Mouse (Mus musculus): ENCODE data around the gene Tnrc6b. TPM values are rescaled to one million over a fixed set of nuclear protein-coding genes. Genes with fewer than 3 reads are reported as not detected.
"Not testable (repeated sequence)": the region's sequence is repeated elsewhere in the genome, so short reads cannot be mapped to it uniquely, and the experiment has no call there.

Tnrc6b gene
- polyA plus RNA-seq, 1 experiment from 2014 or later: 23.2 TPM

DNA sequence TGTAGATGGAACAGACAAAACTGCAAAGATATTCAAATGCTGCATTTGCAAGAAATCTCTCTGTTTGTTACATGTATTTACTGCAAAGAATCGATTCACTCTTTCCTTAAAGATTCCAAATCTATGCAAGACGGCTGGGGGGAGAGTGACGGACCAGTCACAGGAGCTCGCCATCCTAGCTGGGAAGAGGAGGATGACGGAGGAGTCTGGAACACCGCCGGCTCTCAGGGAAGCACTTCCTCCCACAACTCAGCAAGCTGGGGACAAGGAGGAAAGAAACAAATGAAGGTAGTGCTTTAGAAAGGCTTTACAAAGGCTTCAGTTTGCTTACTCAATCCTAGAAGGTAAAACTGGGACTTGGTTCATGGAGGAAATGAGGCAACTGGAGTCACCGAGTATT is 173.0 kb downstream of the Tnrc6b start:
- Histone ChIP-seq H3K36me3 (ENCODE audit: control insufficient read depth, insufficient read depth, low read length) (peaks cover 80% of the 10 kb centered on the region), H3K9me3 (ENCODE audit: control insufficient read depth, low read length) (no peaks in the 10 kb centered on the region), H3K27ac (ENCODE audit: low read depth, low read length) (no peak overlapping the region), H3K27me3 (ENCODE audit: control insufficient read depth, insufficient read depth, low read length) (no peaks in the 10 kb centered on the region), H3K4me2 (replicated peaks; ENCODE audit: low read depth, low read length) (no peak overlapping the region), H3K4me3 (ENCODE audit: low read length) (no peak overlapping the region), H3K9ac (ENCODE audit: low read depth, low read length) (no peak overlapping the region), H3K4me1 (ENCODE audit: control insufficient read depth, insufficient read depth, low read length) (no peaks in the 10 kb centered on the region)
- ATAC-seq (ENCODE audit: low FRiP score, low TSS enrichment): no peak
- 91% methylated on average over 8 of the region's 8 CpGs for WGBS

DNA sequence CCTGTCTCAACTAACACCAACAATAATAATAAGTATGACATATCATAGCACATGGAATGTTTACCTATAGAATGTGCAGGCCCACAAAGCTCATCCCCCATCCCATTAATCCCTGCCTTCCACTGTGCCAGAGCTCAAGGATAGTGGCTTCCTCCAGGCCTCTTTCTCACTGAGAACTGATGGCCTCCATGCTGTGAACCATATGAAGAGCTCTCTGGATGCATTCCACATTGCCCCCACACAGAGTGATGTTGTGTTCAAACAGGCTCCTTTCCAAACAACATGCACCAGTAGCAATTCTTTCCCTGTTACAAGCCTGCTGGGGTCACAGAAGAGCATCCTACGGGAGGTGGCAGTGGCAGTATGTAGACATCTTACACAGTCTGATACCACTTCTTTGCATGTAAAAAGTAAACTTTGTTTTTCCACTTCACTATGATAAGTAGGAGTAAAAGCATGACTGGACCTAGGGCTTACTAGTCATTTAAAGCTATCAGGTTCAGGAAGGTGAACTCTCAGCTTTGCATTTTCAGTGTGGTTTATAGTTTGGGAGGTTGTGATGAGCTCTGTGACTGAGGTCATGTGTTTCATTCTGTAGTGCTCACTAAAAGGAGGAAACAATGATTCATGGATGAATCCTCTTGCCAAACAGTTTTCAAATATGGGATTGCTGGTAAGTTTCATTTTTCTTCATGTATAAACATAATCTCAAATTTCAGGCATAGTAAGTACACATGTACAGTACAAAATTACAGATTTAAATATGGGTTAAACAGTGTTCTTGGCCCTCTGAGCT is 175.4 kb downstream of the Tnrc6b start:
- H3K27me3 ChIP-seq (ENCODE audit: control insufficient read depth, insufficient read depth, low read length): no peaks in the 10 kb centered on the region
- no peak overlapping the region for H3K4me3 ChIP-seq (ENCODE audit: low read length)
- peaks cover 76% of the 10 kb centered on the region for H3K36me3 ChIP-seq (ENCODE audit: control insufficient read depth, insufficient read depth, low read length)
- no peak overlapping the region for H3K4me2 ChIP-seq (replicated peaks; ENCODE audit: low read depth, low read length)
- WGBS: 92% methylated on average over 1 of the region's 1 CpGs
- no peak overlapping the region for H3K27ac ChIP-seq (ENCODE audit: low read depth, low read length)
- no peak overlapping the region for H3K9ac ChIP-seq (ENCODE audit: low read depth, low read length)
- no peaks in the 10 kb centered on the region for H3K4me1 ChIP-seq (ENCODE audit: control insufficient read depth, insufficient read depth, low read length)
- ATAC-seq (ENCODE audit: low FRiP score, low TSS enrichment): no peak
- no peaks in the 10 kb centered on the region for H3K9me3 ChIP-seq (ENCODE audit: control insufficient read depth, low read length)

DNA sequence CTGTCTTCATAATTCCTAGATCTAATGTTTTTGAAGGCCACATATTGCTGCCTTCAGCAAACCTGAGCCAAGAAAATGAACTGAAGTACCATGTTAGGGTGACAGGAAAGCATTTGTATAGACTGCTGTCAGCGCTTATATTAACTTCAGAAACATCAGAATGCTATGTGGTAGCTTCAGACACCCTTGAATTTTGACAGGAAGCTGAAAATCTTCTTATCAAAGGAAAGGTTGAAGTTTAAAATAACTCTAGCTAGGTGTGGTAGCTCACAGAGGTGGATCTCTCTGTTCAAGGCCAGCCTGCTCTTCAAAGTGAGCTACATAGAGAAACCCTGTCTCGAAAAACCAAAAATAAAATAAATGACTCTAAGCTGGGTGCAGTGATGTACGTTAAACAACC is 181.2 kb downstream of the Tnrc6b start:
- H3K4me1 ChIP-seq (ENCODE audit: control insufficient read depth, insufficient read depth, low read length): no peaks in the 10 kb centered on the region
- no peak overlapping the region for H3K4me3 ChIP-seq (ENCODE audit: low read length)
- no peak for ATAC-seq (ENCODE audit: low FRiP score, low TSS enrichment)
- H3K9me3 ChIP-seq (ENCODE audit: control insufficient read depth, low read length): no peaks in the 10 kb centered on the region
- no peak overlapping the region for H3K9ac ChIP-seq (ENCODE audit: low read depth, low read length)
- H3K27ac ChIP-seq (ENCODE audit: low read depth, low read length): no peak overlapping the region
- no peaks in the 10 kb centered on the region for H3K27me3 ChIP-seq (ENCODE audit: control insufficient read depth, insufficient read depth, low read length)
- WGBS: 92% methylated on average over 3 of the region's 3 CpGs
- no peak overlapping the region for H3K4me2 ChIP-seq (replicated peaks; ENCODE audit: low read depth, low read length)
- peaks cover 72% of the 10 kb centered on the region for H3K36me3 ChIP-seq (ENCODE audit: control insufficient read depth, insufficient read depth, low read length)

DNA sequence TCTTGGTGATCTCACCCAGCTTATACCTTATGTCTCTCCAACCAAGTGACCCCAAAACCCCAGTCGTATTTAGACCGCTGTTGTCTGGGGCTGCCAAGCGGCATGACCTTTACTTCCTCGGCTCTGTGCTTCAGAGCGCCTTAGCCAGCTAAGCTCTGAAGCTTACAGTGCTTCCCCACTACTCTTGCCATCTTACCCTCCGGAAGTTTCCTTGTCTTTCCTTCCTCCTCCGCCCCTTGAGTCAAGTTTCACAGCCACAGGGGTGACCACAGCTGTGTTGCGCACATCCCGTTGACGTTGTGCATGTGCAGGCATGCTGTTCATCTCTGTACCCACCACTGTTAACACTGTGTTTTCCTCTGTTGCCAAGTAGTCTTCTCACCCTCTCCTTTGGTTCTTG is 185.6 kb downstream of the Tnrc6b start:
- 93% methylated on average over 10 of the region's 10 CpGs for WGBS
- no peak for ATAC-seq (ENCODE audit: low FRiP score, low TSS enrichment)
- H3K9me3 ChIP-seq (ENCODE audit: control insufficient read depth, low read length): no peaks in the 10 kb centered on the region
- H3K27me3 ChIP-seq (ENCODE audit: control insufficient read depth, insufficient read depth, low read length): no peaks in the 10 kb centered on the region
- no peaks in the 10 kb centered on the region for H3K4me1 ChIP-seq (ENCODE audit: control insufficient read depth, insufficient read depth, low read length)
- H3K4me3 ChIP-seq (ENCODE audit: low read length): no peak overlapping the region
- no peak overlapping the region for H3K27ac ChIP-seq (ENCODE audit: low read depth, low read length)
- peaks cover 61% of the 10 kb centered on the region for H3K36me3 ChIP-seq (ENCODE audit: control insufficient read depth, insufficient read depth, low read length)
- H3K4me2 ChIP-seq (replicated peaks; ENCODE audit: low read depth, low read length): no peak overlapping the region
- no peak overlapping the region for H3K9ac ChIP-seq (ENCODE audit: low read depth, low read length)

DNA sequence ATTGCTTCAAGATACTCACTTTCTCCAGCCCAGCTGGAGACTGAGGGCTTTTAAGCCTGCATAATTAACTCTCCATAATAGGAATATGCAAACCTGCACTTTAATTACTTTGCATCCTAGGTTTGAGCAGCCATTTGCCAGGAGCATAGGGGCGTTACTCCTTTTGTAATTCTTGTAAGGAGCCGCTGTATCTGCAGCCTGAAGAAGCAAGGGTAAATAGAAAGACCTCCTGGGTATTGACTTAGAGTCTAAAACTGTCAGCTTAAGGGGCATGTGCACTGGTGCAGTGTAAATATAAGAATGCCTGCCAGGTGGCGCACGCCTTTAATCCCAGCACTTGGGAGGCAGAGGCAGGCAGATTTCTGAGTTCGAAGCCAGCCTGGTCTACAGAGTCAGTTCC is 186.8 kb downstream of the Tnrc6b start:
- no peaks in the 10 kb centered on the region for H3K27me3 ChIP-seq (ENCODE audit: control insufficient read depth, insufficient read depth, low read length)
- H3K9me3 ChIP-seq (ENCODE audit: control insufficient read depth, low read length): no peaks in the 10 kb centered on the region
- no peak overlapping the region for H3K27ac ChIP-seq (ENCODE audit: low read depth, low read length)
- no peak overlapping the region for H3K9ac ChIP-seq (ENCODE audit: low read depth, low read length)
- peaks cover 71% of the 10 kb centered on the region for H3K36me3 ChIP-seq (ENCODE audit: control insufficient read depth, insufficient read depth, low read length)
- no peak overlapping the region for H3K4me3 ChIP-seq (ENCODE audit: low read length)
- WGBS: 94% methylated on average over 5 of the region's 5 CpGs
- H3K4me2 ChIP-seq (replicated peaks; ENCODE audit: low read depth, low read length): no peak overlapping the region
- no peak for ATAC-seq (ENCODE audit: low FRiP score, low TSS enrichment)
- no peaks in the 10 kb centered on the region for H3K4me1 ChIP-seq (ENCODE audit: control insufficient read depth, insufficient read depth, low read length)

DNA sequence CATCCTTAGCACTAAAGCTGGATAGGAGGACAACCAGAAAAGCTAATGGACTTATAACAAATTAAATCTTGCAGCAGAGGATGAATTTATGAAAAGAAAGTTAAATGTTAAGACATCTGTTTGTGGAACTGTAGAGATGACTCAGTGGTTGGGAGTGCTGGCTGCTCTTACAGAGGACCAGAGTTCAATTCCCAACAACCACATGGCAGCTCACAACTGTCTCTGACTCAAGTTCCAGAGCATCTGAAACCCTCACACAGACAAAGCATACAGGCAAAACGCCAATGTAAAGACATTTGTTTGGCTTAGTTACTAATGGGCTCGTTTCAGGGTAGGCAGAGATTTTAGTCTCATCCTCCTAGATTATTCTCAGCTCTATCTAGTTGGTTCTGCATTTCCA is 188.7 kb downstream of the Tnrc6b start:
- Histone ChIP-seq H3K4me2 (replicated peaks; ENCODE audit: low read depth, low read length) (no peak overlapping the region), H3K4me1 (ENCODE audit: control insufficient read depth, insufficient read depth, low read length) (no peaks in the 10 kb centered on the region), H3K36me3 (ENCODE audit: control insufficient read depth, insufficient read depth, low read length) (peaks cover 81% of the 10 kb centered on the region), H3K9me3 (ENCODE audit: control insufficient read depth, low read length) (no peaks in the 10 kb centered on the region), H3K4me3 (ENCODE audit: low read length) (no peak overlapping the region), H3K9ac (ENCODE audit: low read depth, low read length) (no peak overlapping the region), H3K27me3 (ENCODE audit: control insufficient read depth, insufficient read depth, low read length) (no peaks in the 10 kb centered on the region), H3K27ac (ENCODE audit: low read depth, low read length) (no peak overlapping the region)
- ATAC-seq (ENCODE audit: low FRiP score, low TSS enrichment): no peak
- 91% methylated on average over 2 of the region's 2 CpGs for WGBS

DNA sequence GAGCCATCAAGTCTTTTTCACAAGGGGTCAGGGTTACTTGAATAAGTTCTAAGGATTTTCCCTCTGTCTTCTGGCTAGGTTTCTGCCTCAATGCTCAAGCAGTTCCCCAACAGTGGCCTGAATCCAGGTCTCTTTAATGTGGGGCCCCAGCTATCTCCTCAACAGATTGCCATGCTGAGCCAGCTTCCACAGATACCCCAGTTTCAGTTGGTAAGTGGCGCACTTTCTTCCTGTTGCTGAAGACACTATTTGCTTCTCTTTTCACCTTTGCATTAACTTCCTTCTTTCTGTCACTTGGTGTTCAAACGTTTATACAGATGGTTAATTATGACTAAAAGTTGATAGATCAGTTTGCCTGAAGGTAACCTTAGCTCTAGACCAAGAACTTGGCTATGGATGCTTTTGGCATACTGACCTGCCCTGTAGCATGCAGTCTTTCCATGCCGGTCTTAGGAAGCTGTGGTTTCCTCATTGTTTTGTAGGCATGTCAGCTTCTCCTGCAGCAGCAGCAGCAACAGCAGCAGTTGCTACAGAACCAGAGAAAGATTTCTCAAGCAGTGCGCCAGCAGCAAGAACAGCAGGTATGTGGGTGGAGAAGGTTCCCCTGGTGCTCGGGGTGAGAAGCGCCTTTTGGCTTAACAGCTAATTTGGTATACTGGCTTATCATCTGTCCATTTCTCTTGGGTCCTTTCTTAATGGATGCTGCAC is 190.8 kb downstream of the Tnrc6b start:
- Histone ChIP-seq H3K27ac (ENCODE audit: low read depth, low read length) (no peak overlapping the region), H3K36me3 (ENCODE audit: control insufficient read depth, insufficient read depth, low read length) (peaks cover 78% of the 10 kb centered on the region), H3K27me3 (ENCODE audit: control insufficient read depth, insufficient read depth, low read length) (no peaks in the 10 kb centered on the region), H3K9me3 (ENCODE audit: control insufficient read depth, low read length) (no peaks in the 10 kb centered on the region), H3K4me2 (replicated peaks; ENCODE audit: low read depth, low read length) (no peak overlapping the region), H3K4me1 (ENCODE audit: control insufficient read depth, insufficient read depth, low read length) (no peaks in the 10 kb centered on the region), H3K4me3 (ENCODE audit: low read length) (no peak overlapping the region), H3K9ac (ENCODE audit: low read depth, low read length) (no peak overlapping the region)
- 89% methylated on average over 6 of the region's 6 CpGs for WGBS
- no peak for ATAC-seq (ENCODE audit: low FRiP score, low TSS enrichment)

DNA sequence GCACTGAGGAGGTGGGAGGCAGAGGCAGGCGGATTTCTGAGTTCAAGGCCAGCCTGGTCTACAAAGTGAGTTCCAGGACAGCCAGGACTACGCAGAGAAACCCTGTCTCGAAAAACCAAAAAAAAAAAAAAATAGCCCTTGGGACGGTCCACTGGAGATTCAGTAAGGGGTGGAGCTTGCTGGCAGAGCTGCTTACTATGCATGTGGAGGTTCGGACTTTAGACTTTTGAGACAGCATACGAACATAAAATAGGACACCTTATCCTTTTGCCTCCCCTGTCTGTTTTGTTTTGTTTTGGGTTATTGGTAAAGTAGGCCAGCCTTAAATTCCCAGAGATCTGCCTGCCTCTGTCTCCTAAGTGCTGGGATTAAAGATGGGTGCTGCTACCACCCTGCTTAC is 193.7 kb downstream of the Tnrc6b start:
- ATAC-seq (ENCODE audit: low FRiP score, low TSS enrichment); H3K9ac ChIP-seq (ENCODE audit: low read depth, low read length); H3K9me3 ChIP-seq (ENCODE audit: control insufficient read depth, low read length); H3K4me3 ChIP-seq (ENCODE audit: low read length); H3K27me3 ChIP-seq (ENCODE audit: control insufficient read depth, insufficient read depth, low read length); H3K4me2 ChIP-seq (replicated peaks; ENCODE audit: low read depth, low read length); H3K27ac ChIP-seq (ENCODE audit: low read depth, low read length); H3K4me1 ChIP-seq (ENCODE audit: control insufficient read depth, insufficient read depth, low read length): not testable (repeated sequence)
- WGBS: 92% methylated on average over 6 of the region's 6 CpGs
- H3K36me3 ChIP-seq (ENCODE audit: control insufficient read depth, insufficient read depth, low read length): peaks cover 65% of the 10 kb centered on the region

DNA sequence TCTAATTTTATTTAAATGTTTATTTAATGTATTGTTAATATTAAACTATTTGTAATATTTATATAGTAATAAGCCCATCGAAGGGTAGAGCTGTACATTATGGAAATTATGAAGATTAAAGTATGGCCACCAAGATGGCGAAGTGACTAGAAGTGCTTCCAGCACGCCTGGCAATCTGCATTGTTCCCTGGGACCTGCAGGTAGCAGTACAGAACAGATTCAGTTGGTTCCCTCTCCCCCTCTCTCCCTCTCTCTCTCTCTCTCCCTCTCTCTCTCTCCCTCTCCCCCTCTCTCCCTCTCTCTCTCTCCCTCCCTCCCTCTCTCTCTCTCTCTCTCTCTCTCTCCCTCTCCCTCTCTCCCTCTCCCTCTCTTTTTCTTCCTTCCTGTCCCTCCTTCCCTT is 199.1 kb downstream of the Tnrc6b start:
- no peak overlapping the region for H3K4me2 ChIP-seq (replicated peaks; ENCODE audit: low read depth, low read length)
- no peaks in the 10 kb centered on the region for H3K4me1 ChIP-seq (ENCODE audit: control insufficient read depth, insufficient read depth, low read length)
- H3K9ac ChIP-seq (ENCODE audit: low read depth, low read length): no peak overlapping the region
- H3K36me3 ChIP-seq (ENCODE audit: control insufficient read depth, insufficient read depth, low read length): peaks cover 66% of the 10 kb centered on the region
- H3K9me3 ChIP-seq (ENCODE audit: control insufficient read depth, low read length): no peaks in the 10 kb centered on the region
- no peaks in the 10 kb centered on the region for H3K27me3 ChIP-seq (ENCODE audit: control insufficient read depth, insufficient read depth, low read length)
- 89% methylated on average over 3 of the region's 3 CpGs for WGBS
- ATAC-seq (ENCODE audit: low FRiP score, low TSS enrichment): no peak
- no peak overlapping the region for H3K27ac ChIP-seq (ENCODE audit: low read depth, low read length)
- no peak overlapping the region for H3K4me3 ChIP-seq (ENCODE audit: low read length)
